ENCODE assay signal across 17 mouse cellular contexts in genomic region chr9:58722151-58722550, GRCm38 (mm10). TPM values are rescaled to one million over a fixed set of nuclear protein-coding genes. Genes with fewer than 3 reads are reported as not detected.
"Had no signal": no experiment of that assay in that cellular context is flagged by ENCODE, and none has a peak within 500 bp of the region (broad histone marks: within the 10 kb centered on the region; RNA-seq: fewer than 3 reads in every experiment).

No protein-coding gene starts in this region.

- H3K36me3 ChIP-seq: neural tube, embryonic 13.5 days; neural tube, embryonic 15.5 days; stomach, embryonic 15.5 days had no signal

- H3K27me3 ChIP-seq: neural tube, embryonic 13.5 days; neural tube, embryonic 15.5 days; stomach, embryonic 15.5 days had no signal

- H3K4me1 ChIP-seq: neural tube, embryonic 13.5 days; neural tube, embryonic 15.5 days; stomach, embryonic 15.5 days had no signal

- H3K27ac ChIP-seq: neural tube, embryonic 13.5 days; neural tube, embryonic 15.5 days; stomach, embryonic 15.5 days; stomach, postnatal 0 days had no signal

- H3K9ac ChIP-seq: neural tube, embryonic 13.5 days; neural tube, embryonic 15.5 days; stomach, embryonic 15.5 days had no signal

- H3K4me2 ChIP-seq: neural tube, embryonic 13.5 days; neural tube, embryonic 15.5 days; stomach, embryonic 15.5 days had no signal

- DNase-seq: retina, postnatal 1 day; right cerebral cortex, adult 18-20 months; right cerebral cortex, postnatal 14 days; right cerebral cortex, postnatal 25 days; right cerebral cortex, postnatal 4 days; spleen, adult 18-20 months; thymus, adult 18-20 months; thymus, adult 2 months; thymus, postnatal 14 days; thymus, postnatal 25 days; thymus, postnatal 36 days; thymus, postnatal 4 days had no signal

- H3K9me3 ChIP-seq: neural tube, embryonic 13.5 days; neural tube, embryonic 15.5 days; stomach, embryonic 15.5 days had no signal

- H3K4me3 ChIP-seq: neural tube, embryonic 13.5 days; neural tube, embryonic 15.5 days; stomach, embryonic 15.5 days had no signal

RNA-seq across cellular contexts. Expression of gene Rec114, which starts 21.6 kb away (rescaled TPM):
- polyA plus RNA-seq: small intestine, adult 2 months; thymus, adult 2 months had no signal
